Mouse (Mus musculus): ENCODE data around the gene Clstn2.

GRCm38 (mm10) chr9:97541419-97541818 lies 491.6 kb downstream of the Clstn2 start:
- TF ChIP-seq CTCF (IDR thresholded peaks at IDR 0.05; ENCODE audit: low read depth, low read length), result no peak
- TF ChIP-seq POLR2A (IDR thresholded peaks at IDR 0.05; ENCODE audit: extremely low read depth, insufficient read depth, low read length), result no peak

Data from liver, adult 2 months (tissue).